Mouse (Mus musculus) spleen, embryonic (tissue): ENCODE results near the gene Pld1.
"Not testable (repeated sequence)": the region's sequence is repeated elsewhere in the genome, so short reads cannot be mapped to it uniquely, and the experiment has no call there.

ENCODE experiments used
- CTCF ChIA-PET: fragments of 350-600 bp; sonication (Branson Sonifier 250); formaldehyde crosslinking; loops from one replicate; lab custom pipeline; 2022; lab: Charles Lee

The Pld1 gene

GRCm38 (mm10) chr3:27941634-27942033 lies 3.1 kb downstream of the Pld1 start:
- CTCF ChIA-PET = no interaction called here

GRCm38 (mm10) chr3:27942991-27943390 lies 4.5 kb downstream of the Pld1 start:
- CTCF ChIA-PET = no interaction called here

- CTCF ChIA-PET = not testable (repeated sequence)
Observed at GRCm38 (mm10) chr3:27945397-27945796, 6.9 kb downstream of the Pld1 start.

- CTCF ChIA-PET = no interaction called here
Observed at GRCm38 (mm10) chr3:27949175-27949872, 10.8 kb downstream of the Pld1 start.

- CTCF ChIA-PET = no interaction called here
Observed at GRCm38 (mm10) chr3:27949873-27950250, 11.4 kb downstream of the Pld1 start.

GRCm38 (mm10) chr3:27950726-27951125 lies 12.2 kb downstream of the Pld1 start:
- CTCF ChIA-PET = no interaction called here

- CTCF ChIA-PET = no interaction called here
Observed at GRCm38 (mm10) chr3:27951721-27952120, 13.2 kb downstream of the Pld1 start.

GRCm38 (mm10) chr3:27956006-27956405 lies 17.5 kb downstream of the Pld1 start:
- CTCF ChIA-PET = no interaction called here

GRCm38 (mm10) chr3:27959221-27959620 lies 20.7 kb downstream of the Pld1 start:
- CTCF ChIA-PET = no interaction called here

GRCm38 (mm10) chr3:27961162-27961561 lies 22.7 kb downstream of the Pld1 start:
- CTCF ChIA-PET = no interaction called here

GRCm38 (mm10) chr3:27963795-27964201 lies 25.3 kb downstream of the Pld1 start:
- CTCF ChIA-PET = no interaction called here

- CTCF ChIA-PET = no interaction called here
Observed at GRCm38 (mm10) chr3:27968671-27969070, 30.2 kb downstream of the Pld1 start.

GRCm38 (mm10) chr3:27973936-27974335 lies 35.4 kb downstream of the Pld1 start:
- CTCF ChIA-PET = no interaction called here

- CTCF ChIA-PET = no interaction called here
Observed at GRCm38 (mm10) chr3:27974981-27975380, 36.5 kb downstream of the Pld1 start.

- CTCF ChIA-PET = no interaction called here
Observed at GRCm38 (mm10) chr3:27976931-27977544, 38.5 kb downstream of the Pld1 start.

- CTCF ChIA-PET = no interaction called here
Observed at GRCm38 (mm10) chr3:27978030-27978723, 39.7 kb downstream of the Pld1 start.

GRCm38 (mm10) chr3:27981591-27981990 lies 43.1 kb downstream of the Pld1 start:
- CTCF ChIA-PET = no interaction called here

GRCm38 (mm10) chr3:27982436-27983017 lies 44.0 kb downstream of the Pld1 start:
- CTCF ChIA-PET = no interaction called here

- CTCF ChIA-PET = no interaction called here
Observed at GRCm38 (mm10) chr3:27983274-27983673, 44.8 kb downstream of the Pld1 start.

GRCm38 (mm10) chr3:27983935-27984577 lies 45.6 kb downstream of the Pld1 start:
- CTCF ChIA-PET = no interaction called here

- CTCF ChIA-PET = no interaction called here
Observed at GRCm38 (mm10) chr3:27984620-27985019, 46.1 kb downstream of the Pld1 start.

- CTCF ChIA-PET = no interaction called here
Observed at GRCm38 (mm10) chr3:27985344-27985743, 46.8 kb downstream of the Pld1 start.
